Mouse (Mus musculus) bone marrow macrophage, adult 2 months (primary cell): ENCODE measurements around the gene Prkn. TPM values are rescaled to one million over a fixed set of nuclear protein-coding genes. Genes with fewer than 3 reads are reported as not detected.

ENCODE experiments used
- H3K27ac ChIP-seq: 2 replicates; pipeline ENCODE4 v1.5.1; 2012; ENCODE audit warnings: low read depth, low read length; ENCODE audit not compliant: insufficient read depth
- H3K4me1 ChIP-seq: 2 replicates; pipeline ENCODE4 v1.6.1; 2012; ENCODE audit warnings: low read length; ENCODE audit not compliant: control insufficient read depth, insufficient read depth
- H3K4me3 ChIP-seq: 2 replicates; pipeline ENCODE4 v1.5.1; 2012; ENCODE audit warnings: mild to moderate bottlenecking, low read length, moderate library complexity; ENCODE audit not compliant: insufficient read depth
- CTCF ChIP-seq: IDR thresholded peaks from 2 replicates; pipeline ENCODE4 v1.5.1; 2012; ENCODE audit warnings: low read depth, mild to moderate bottlenecking, low read length, moderate library complexity
- POLR2A ChIP-seq: IDR thresholded peaks from 2 replicates; pipeline ENCODE4 v1.6.1; 2012; ENCODE audit warnings: mild to moderate bottlenecking, low read depth, low read length, borderline replicate concordance
- polyA plus RNA-seq: library from polyadenylated mRNA; stranded (reverse); fragments of >200 nt; gene quantifications from 2 replicates; pipeline ENCODE4 v1.2.4, GENCODE M21; 2012; ENCODE audit not compliant: missing spikeins, insufficient read depth, insufficient read length

Gene Prkn
- polyA plus RNA-seq, 1 experiment: 9.9 TPM

DNA sequence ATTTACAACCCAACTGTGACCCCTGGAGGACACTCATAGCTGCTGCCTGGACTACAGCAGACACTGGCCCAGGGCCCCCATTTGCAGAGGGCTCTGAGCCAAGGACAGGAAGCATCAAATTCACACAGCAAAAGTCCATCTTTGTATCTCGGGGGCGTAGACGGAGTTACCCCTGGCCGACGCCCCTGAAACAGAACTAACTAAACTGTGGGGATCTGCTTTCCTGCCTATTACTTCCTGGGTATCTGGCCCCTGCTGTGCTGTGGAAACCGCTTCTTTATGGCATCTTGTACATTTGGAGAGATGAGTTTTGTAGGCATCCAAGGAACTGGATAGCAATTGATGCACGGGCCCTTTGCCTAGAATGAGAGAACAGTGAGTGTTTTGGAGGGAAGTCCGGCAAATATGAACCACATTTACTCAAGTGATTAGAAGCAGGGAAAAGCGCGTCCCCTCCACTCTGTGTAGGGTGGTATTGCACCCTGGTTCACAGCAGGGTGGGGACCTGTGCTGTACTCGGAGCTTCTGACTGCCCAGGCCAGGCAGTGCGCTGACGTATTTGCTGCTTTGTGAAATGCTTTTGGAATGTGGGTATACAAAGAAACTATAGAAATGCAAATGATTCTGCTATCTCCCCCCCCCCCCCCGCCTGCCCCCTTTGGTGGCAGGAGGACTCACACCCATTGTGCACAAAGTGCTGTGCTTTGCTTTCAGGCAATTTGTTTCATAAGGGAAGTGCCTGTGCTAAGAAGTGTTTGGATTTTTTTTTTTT lies 227.7 kb downstream of the Prkn start:
- H3K4me1 ChIP-seq: peaks cover 7% of the 10 kb centered on the region
- no peak for TF ChIP-seq CTCF
- TF ChIP-seq POLR2A: no peak
- no peak overlapping the region for H3K27ac ChIP-seq
- no peak overlapping the region for H3K4me3 ChIP-seq

DNA sequence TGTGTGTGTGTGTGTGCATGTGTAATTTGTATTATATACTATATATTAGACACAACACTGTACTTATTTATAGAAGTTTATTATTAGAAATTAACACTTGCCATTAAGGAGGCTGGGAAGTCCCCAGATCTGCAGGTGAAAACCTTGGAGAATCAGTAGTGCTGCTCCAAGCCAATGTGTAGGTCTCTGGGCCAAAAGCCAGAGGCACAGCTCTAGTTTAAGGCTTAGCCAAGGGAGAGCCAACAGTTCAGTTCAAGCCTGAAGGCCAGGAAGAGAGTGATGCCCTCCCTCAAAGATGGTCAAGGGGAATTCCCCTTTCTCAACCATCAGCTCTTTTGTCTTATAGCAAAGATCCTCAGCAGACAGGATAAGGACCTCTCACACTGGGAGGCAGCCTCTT lies 230.8 kb downstream of the Prkn start:
- Histone ChIP-seq H3K27ac (no peak overlapping the region), H3K4me3 (no peak overlapping the region), H3K4me1 (peaks cover 14% of the 10 kb centered on the region)
- TF ChIP-seq CTCF (no peak), POLR2A (no peak)

DNA sequence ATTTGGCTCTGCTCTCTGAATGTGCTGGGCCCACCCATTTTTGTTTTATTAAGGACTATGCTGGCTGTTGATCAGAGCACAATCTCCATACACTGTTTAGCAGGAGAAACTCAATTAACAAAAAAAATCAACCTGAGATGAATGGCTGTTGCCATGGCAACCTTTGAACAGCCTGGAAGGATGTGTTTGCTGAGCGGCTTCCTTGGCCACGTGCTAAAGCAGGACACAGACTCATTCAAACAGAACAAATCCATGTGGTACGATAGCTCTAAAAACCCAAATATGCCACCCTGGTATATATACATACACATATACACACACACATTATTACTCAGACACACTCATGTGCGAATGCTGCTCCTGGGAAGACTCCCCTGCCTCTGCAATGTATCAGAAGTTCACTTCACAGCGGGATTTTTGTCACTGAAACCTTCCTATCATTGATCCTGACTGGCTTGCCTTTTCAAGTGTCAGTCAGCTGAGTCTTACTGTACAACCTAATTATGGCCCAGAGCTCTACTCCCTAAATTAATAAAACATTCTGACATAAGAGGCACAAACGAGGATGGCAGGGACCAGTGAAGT lies 236.2 kb downstream of the Prkn start:
- Histone ChIP-seq H3K4me1 (peaks cover 12% of the 10 kb centered on the region), H3K27ac (no peak overlapping the region), H3K4me3 (no peak overlapping the region)
- TF ChIP-seq CTCF (no peak), POLR2A (no peak)

DNA sequence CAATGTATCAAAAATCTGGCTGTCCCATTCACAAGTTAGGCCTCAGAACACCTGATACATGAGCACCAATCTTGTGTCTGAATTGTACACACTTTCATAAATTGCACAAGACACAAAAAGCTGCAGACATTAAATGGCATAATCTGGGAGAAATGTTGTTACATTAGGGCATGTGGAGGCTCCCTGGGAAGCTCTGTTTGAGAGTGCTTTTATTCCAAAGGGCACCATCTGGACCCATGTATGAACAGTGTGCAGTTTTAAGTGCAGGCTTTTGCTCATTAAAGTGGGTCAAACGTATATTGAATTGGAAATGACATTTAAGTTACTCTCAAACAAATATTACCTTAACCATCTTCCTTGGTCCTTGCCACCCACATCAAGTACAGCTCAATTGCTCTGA lies 246.3 kb downstream of the Prkn start:
- TF ChIP-seq POLR2A: no peak
- no peak for TF ChIP-seq CTCF
- Histone ChIP-seq H3K27ac (no peak overlapping the region), H3K4me1 (no peaks in the 10 kb centered on the region), H3K4me3 (no peak overlapping the region)

DNA sequence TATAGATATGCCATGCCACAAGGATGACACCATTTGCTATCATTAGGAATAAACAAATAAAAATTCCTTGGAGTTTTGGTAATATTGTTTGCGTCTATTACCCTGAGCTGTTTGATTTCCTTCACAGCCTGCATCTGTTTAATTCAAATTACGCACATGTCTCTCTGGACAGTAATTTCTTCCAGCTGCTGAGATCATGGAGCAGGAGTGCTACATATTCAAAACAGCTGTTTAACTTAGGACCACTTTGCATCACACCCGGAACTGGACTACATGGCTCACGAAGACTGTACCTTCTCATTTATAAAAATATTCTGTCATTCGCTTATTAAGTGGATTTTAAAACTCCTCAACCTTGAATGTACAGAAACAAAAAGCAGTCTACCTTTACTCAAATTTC lies 246.9 kb downstream of the Prkn start:
- H3K4me1 ChIP-seq: no peaks in the 10 kb centered on the region
- no peak overlapping the region for H3K27ac ChIP-seq
- H3K4me3 ChIP-seq: no peak overlapping the region
- no peak for TF ChIP-seq CTCF
- no peak for TF ChIP-seq POLR2A

DNA sequence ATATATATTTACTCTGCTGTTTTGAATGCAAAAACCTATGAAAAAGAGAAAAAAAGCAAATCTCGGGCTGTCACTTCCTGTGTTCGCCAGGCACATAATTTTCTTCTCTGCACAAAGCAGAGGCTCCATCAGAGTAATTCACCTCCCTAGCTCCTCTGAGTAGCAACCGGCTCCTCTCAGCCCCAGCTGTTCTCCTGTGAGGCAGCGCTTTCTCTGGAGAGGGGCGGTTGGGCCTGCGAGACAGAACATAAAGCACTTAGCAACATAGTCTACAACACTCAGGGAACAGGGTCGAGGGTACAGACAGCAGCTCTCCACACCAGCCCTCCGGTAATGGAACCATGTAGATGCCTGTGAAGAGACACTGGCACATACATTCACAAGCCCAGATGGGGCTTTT lies 247.6 kb downstream of the Prkn start:
- no peak overlapping the region for H3K27ac ChIP-seq
- peaks cover 3% of the 10 kb centered on the region; the same call in 1 of the 2 replicates for H3K4me1 ChIP-seq
- no peak overlapping the region for H3K4me3 ChIP-seq
- TF ChIP-seq CTCF (no peak), POLR2A (no peak)

DNA sequence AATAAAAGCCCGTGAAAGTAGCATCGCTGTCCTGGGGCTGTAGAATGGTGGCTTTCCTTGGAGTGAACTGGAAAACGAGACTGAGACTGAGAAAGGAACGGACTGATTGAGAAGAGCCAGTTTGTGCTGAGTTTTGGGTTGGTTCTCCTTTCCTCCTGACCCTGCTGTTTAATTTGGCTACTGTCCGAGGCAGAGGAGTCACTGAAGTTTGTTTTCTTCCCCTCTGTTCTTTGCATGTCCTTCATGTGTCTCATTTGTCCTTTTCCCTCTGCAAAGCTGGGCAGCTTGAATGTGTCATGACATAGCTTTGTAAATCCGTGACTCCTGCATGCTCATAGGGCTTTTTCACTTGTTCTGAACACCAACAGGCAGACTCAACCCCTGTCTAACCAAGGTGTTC lies 249.2 kb downstream of the Prkn start:
- no peak for TF ChIP-seq POLR2A
- no peak for TF ChIP-seq CTCF
- no peak overlapping the region for H3K27ac ChIP-seq
- peaks cover 7% of the 10 kb centered on the region; the same call in 1 of the 2 replicates for H3K4me1 ChIP-seq
- no peak overlapping the region for H3K4me3 ChIP-seq

DNA sequence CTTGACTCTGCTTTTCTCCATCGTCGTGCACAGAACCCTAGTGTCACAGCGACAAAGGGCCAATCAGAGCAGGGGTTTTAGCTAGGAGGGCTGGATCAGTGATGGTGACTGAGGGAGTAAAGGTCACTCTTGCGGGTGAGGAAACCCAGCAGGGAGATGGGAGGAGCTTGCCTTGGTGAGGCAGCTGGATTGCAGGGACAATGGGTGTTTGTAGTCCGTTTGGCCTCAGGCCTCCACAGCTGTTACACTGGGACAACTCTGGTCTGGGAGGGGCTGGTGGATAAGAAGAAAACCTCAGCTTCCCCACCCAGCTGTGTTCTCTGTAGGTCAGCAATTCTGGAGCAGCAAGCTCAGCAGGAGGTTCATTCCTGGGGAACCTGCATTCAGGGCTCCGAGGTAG lies 252.7 kb downstream of the Prkn start:
- H3K4me1 ChIP-seq: peaks cover 7% of the 10 kb centered on the region; the same call in 1 of the 2 replicates
- no peak overlapping the region for H3K27ac ChIP-seq
- H3K4me3 ChIP-seq: no peak overlapping the region
- TF ChIP-seq POLR2A: no peak
- TF ChIP-seq CTCF: no peak

DNA sequence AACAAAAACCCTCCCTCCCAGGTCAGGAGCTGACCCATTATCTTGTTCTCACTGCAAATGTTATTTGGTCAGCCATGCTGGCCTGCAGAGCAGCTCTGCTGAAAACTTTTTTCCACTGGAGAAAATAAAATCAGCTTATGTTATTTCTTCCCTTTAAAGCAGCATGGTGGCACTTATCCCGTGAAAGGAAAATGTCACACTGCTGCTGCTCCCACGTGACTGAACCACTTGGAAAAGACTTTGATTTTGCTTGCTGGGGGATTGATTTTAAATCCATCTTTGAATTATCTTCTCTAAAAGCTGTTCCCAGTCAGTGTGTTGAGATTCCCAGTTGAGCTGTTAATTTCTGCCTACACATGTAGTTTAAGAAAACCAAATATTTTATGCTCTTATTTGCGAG lies 253.1 kb downstream of the Prkn start:
- peaks cover 7% of the 10 kb centered on the region; the same call in 1 of the 2 replicates for H3K4me1 ChIP-seq
- H3K27ac ChIP-seq: no peak overlapping the region
- no peak overlapping the region for H3K4me3 ChIP-seq
- TF ChIP-seq CTCF (no peak), POLR2A (no peak)

DNA sequence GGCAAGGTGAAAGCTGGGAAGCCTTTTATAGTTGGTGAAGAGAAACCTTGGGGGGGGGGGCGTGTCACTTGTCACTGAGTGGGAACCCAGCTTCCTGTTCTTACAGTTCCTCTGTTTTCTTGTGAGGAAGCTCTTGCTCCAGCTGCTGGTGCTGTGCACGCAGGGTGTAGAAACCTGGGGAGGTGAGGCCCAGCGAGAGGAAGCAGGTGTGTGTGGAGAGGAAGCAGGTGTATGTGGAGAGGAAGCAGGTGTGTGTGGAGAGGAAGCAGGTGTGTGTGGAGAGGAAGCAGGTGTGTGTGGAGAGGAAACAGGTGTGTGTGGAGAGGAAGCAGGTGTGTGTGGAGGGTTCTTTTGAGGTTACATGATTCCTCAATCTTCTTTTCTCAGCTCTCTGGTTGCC lies 266.8 kb downstream of the Prkn start:
- no peak for TF ChIP-seq CTCF
- no peak for TF ChIP-seq POLR2A

More for the DNA sequence above, 266.8 kb downstream of the Prkn start:
- Histone ChIP-seq H3K4me1 (peaks cover 12% of the 10 kb centered on the region), H3K27ac (no peak overlapping the region), H3K4me3 (no peak overlapping the region)
